Comparison of ENCODE assay signal across 24 mouse cellular contexts in genomic region chr8:93021738-93022137, GRCm38 (mm10). TPM values are rescaled to one million over a fixed set of nuclear protein-coding genes. Genes with fewer than 3 reads are reported as not detected.
"Had no signal": no experiment of that assay in that cellular context is flagged by ENCODE, and none has a peak within 500 bp of the region (broad histone marks: within the 10 kb centered on the region; RNA-seq: fewer than 3 reads in every experiment).

No protein-coding gene starts in this region.

- H3K27ac ChIP-seq: limb, embryonic 13.5 days; liver, embryonic 15.5 days; lung, embryonic 15.5 days; macrophage; midbrain, embryonic 13.5 days; neural tube, embryonic 13.5 days had no signal

- H3K9ac ChIP-seq: limb, embryonic 13.5 days; liver, embryonic 15.5 days; lung, embryonic 15.5 days; midbrain, embryonic 13.5 days; neural tube, embryonic 13.5 days had no signal

- H3K27me3 ChIP-seq: limb, embryonic 13.5 days; liver, embryonic 15.5 days; lung, embryonic 15.5 days; midbrain, embryonic 13.5 days; neural tube, embryonic 13.5 days had no signal

- H3K9me3 ChIP-seq: limb, embryonic 13.5 days; liver, embryonic 15.5 days; lung, embryonic 15.5 days; midbrain, embryonic 13.5 days; neural tube, embryonic 13.5 days had no signal

- H3K4me3 ChIP-seq: limb, embryonic 13.5 days; liver, embryonic 15.5 days; lung, embryonic 15.5 days; midbrain, embryonic 13.5 days; neural tube, embryonic 13.5 days had no signal

- DNase-seq: kidney, adult 11 months; kidney, postnatal 36 days; left cerebral cortex, postnatal 4 days; lung, postnatal 14 days; retina, postnatal 1 day; right cerebral cortex, postnatal 4 days; spleen, adult 18-20 months; thymus, adult 2 months; thymus, postnatal 25 days had no signal

- H3K4me2 ChIP-seq: limb, embryonic 13.5 days; liver, embryonic 15.5 days; lung, embryonic 15.5 days; midbrain, embryonic 13.5 days; neural tube, embryonic 13.5 days had no signal

- H3K4me1 ChIP-seq: limb, embryonic 13.5 days; liver, embryonic 15.5 days; lung, embryonic 15.5 days; midbrain, embryonic 13.5 days; neural tube, embryonic 13.5 days had no signal

- H3K36me3 ChIP-seq: limb, embryonic 13.5 days; liver, embryonic 15.5 days; lung, embryonic 15.5 days; midbrain, embryonic 13.5 days; neural tube, embryonic 13.5 days had no signal

- ATAC-seq: midbrain, embryonic 13.5 days had no signal

RNA-seq across cellular contexts. Expression of gene Ces1a, which starts 26.3 kb away (rescaled TPM):
- total RNA-seq: layer of hippocampus, adult 18-20 months; layer of hippocampus, postnatal 14 days; left cerebral cortex, postnatal 4 days; megakaryocyte-erythroid progenitor cell, adult 5-6 weeks had no signal
- polyA plus RNA-seq: kidney, embryonic 16.5 days; liver, embryonic 15.5 days; lung, embryonic 15.5 days; macrophage; midbrain, embryonic 13.5 days; neural tube, embryonic 13.5 days; stomach, embryonic 14.5 days; urinary bladder, adult 2 months had no signal

RNA-seq across cellular contexts. Expression of gene Ces1b, which starts 58.1 kb away (rescaled TPM):
- total RNA-seq: layer of hippocampus, adult 18-20 months; layer of hippocampus, postnatal 14 days; left cerebral cortex, adult 18-20 months; left cerebral cortex, postnatal 10 days; left cerebral cortex, postnatal 4 days; megakaryocyte-erythroid progenitor cell, adult 5-6 weeks had no signal
- polyA plus RNA-seq: kidney, embryonic 16.5 days; limb, embryonic 13.5 days; liver, embryonic 15.5 days; macrophage; midbrain, embryonic 13.5 days; neural tube, embryonic 13.5 days; stomach, embryonic 14.5 days; testis, adult 2 months; urinary bladder, adult 2 months had no signal
